ENCODE assay signal across 7 mouse cellular contexts in genomic region chr2:144331401-144332302, GRCm38 (mm10). TPM values are rescaled to one million over a fixed set of nuclear protein-coding genes. Genes with fewer than 3 reads are reported as not detected.
DNase-seq lines count a peak whose midpoint lies in the region; ATAC-seq and TF ChIP-seq lines count a peak whose summit lies in the region.

TSS of gene Ovol2 (minus strand) at chr2:144332146.

- H3K9me3 ChIP-seq in intestine, postnatal 0 days (ENCODE audit: control insufficient read depth): no peaks in the 10 kb centered on the region
- no peaks in the 10 kb centered on the region for H3K9me3 ChIP-seq in liver, embryonic 16.5 days (replicated peaks; ENCODE audit: control insufficient read depth, low read length)
- no peaks in the 10 kb centered on the region for H3K9me3 ChIP-seq in neural tube, embryonic 14.5 days (ENCODE audit: control insufficient read depth, low read length)

- H3K4me1 ChIP-seq in intestine, postnatal 0 days (replicated peaks; ENCODE audit: control insufficient read depth, insufficient read depth, low read length): peaks cover 6% of the 10 kb centered on the region; the same call in 1 of the 2 replicates
- peaks cover 8% of the 10 kb centered on the region for H3K4me1 ChIP-seq in liver, embryonic 16.5 days (ENCODE audit: control insufficient read depth, low read depth, low read length)
- peaks cover 15% of the 10 kb centered on the region for H3K4me1 ChIP-seq in neural tube, embryonic 14.5 days (ENCODE audit: control insufficient read depth, insufficient read depth, low read length)

- peak within 1 kb of the TSS; percentile 49 for H3K9ac ChIP-seq in intestine, postnatal 0 days (ENCODE audit: low read depth, low read length)
- peak within 1 kb of the TSS; percentile 20; the same call in 1 of the 2 replicates for H3K9ac ChIP-seq in liver, embryonic 16.5 days (ENCODE audit: low read depth, low read length)
- peak within 1 kb of the TSS; percentile 37 for H3K9ac ChIP-seq in neural tube, embryonic 14.5 days (replicated peaks; ENCODE audit: low read depth, low read length)

- no peak for TF ChIP-seq CTCF in intestine, postnatal 0 days (IDR thresholded peaks at IDR 0.05; ENCODE audit: low read depth)

- H3K27ac ChIP-seq in intestine, postnatal 0 days (ENCODE audit: low read depth, low read length): peak within 1 kb of the TSS; percentile 60
- H3K27ac ChIP-seq in liver, embryonic 16.5 days (ENCODE audit: low read length): no peak within 1 kb of the TSS
- H3K27ac ChIP-seq in neural tube, embryonic 14.5 days (ENCODE audit: low read depth, low read length): no peak within 1 kb of the TSS

- WGBS in intestine, postnatal 0 days: 3% methylated on average over 62 of the region's 62 CpGs
- under 1% methylated on average over 62 of the region's 62 CpGs for WGBS in liver, embryonic 16.5 days (ENCODE audit: insufficient replicate concordance)
- WGBS in neural tube, embryonic 14.5 days: under 1% methylated on average over 62 of the region's 62 CpGs

- H3K36me3 ChIP-seq in intestine, postnatal 0 days (ENCODE audit: control insufficient read depth, insufficient read depth): no peaks in the 10 kb centered on the region
- no peaks in the 10 kb centered on the region for H3K36me3 ChIP-seq in liver, embryonic 16.5 days (ENCODE audit: control insufficient read depth, insufficient read depth)
- H3K36me3 ChIP-seq in neural tube, embryonic 14.5 days (ENCODE audit: control insufficient read depth, insufficient read depth, low read length): no peaks in the 10 kb centered on the region

- ATAC-seq in intestine, postnatal 0 days: peak; percentile 57
- no peak for ATAC-seq in liver, embryonic 16.5 days (ENCODE audit: low read depth)
- peak; percentile 48; the same call in 1 of the 2 replicates for ATAC-seq in neural tube, embryonic 14.5 days (ENCODE audit: low read depth)
- ATAC-seq in monocyte, adult 5-6 weeks (replicated peaks; ENCODE audit: insufficient number of reproducible peaks, low FRiP score, low TSS enrichment, poor library complexity, severe bottlenecking): no peak

- peak; percentile 67 to 76 for DNase-seq in urinary bladder, adult 18-20 months (ENCODE audit: low spot score in 2 of 2)
- DNase-seq in urinary bladder, postnatal 10 days (ENCODE audit: low spot score): no peak
- DNase-seq in fat pad, adult 2 months (ENCODE audit: extremely low read depth, low read depth, low spot score): peak; percentile 19

- H3K4me2 ChIP-seq in intestine, postnatal 0 days (replicated peaks; ENCODE audit: low read depth): peak within 1 kb of the TSS; percentile 99
- peak within 1 kb of the TSS; percentile 71 for H3K4me2 ChIP-seq in liver, embryonic 16.5 days (ENCODE audit: low read depth, low read length)
- peak within 1 kb of the TSS; percentile 92 for H3K4me2 ChIP-seq in neural tube, embryonic 14.5 days (ENCODE audit: low read depth, low read length)

- peak within 1 kb of the TSS; percentile 56 for H3K4me3 ChIP-seq in intestine, postnatal 0 days (ENCODE audit: low read depth, low read length)
- peak within 1 kb of the TSS; percentile 55 for H3K4me3 ChIP-seq in liver, embryonic 16.5 days (ENCODE audit: low read depth, low read length)
- H3K4me3 ChIP-seq in neural tube, embryonic 14.5 days (ENCODE audit: low read depth, low read length): peak within 1 kb of the TSS; percentile 50

- peaks cover 13% of the 10 kb centered on the region; the same call in 1 of the 2 replicates for H3K27me3 ChIP-seq in intestine, postnatal 0 days (replicated peaks; ENCODE audit: control insufficient read depth, insufficient read depth, low read length)
- H3K27me3 ChIP-seq in liver, embryonic 16.5 days (ENCODE audit: control insufficient read depth, insufficient read depth, low read depth, low read length): peaks cover 67% of the 10 kb centered on the region
- H3K27me3 ChIP-seq in neural tube, embryonic 14.5 days (ENCODE audit: control insufficient read depth, insufficient read depth, low read length): peaks cover 30% of the 10 kb centered on the region

RNA-seq across cellular contexts. Expression of gene Ovol2, which starts in this region (rescaled TPM):
- polyA plus RNA-seq in intestine, postnatal 0 days (2015; fragmentation: Nextera tagmentation; extraction: Ambion mirVana): 7.5 and 7.9 TPM in 2 replicates
- polyA plus RNA-seq in liver, embryonic 16.5 days (2015; fragmentation: Nextera tagmentation; extraction: Ambion mirVana): 0.06 TPM in 1 of 2 replicates, not detected in the other
- 0.35 TPM in 1 of 2 replicates, not detected in the other for polyA plus RNA-seq in neural tube, embryonic 14.5 days (2014; fragmentation: Nextera tagmentation; extraction: Ambion mirVana)
- total RNA-seq in monocyte, adult 5-6 weeks (2017): not detected in 3 replicates

Comparison
In these comparisons a context has a peak if more than half of its experiments do, and no peak if none do; other contexts are left out.
1. Peak in ATAC-seq, H3K4me3 ChIP-seq, H3K9ac ChIP-seq and H3K4me2 ChIP-seq in neural tube, embryonic 14.5 days; RNA of the gene not detected or under 1 TPM.